ENCODE assay signal across 28 mouse cellular contexts in the genomic region with DNA sequence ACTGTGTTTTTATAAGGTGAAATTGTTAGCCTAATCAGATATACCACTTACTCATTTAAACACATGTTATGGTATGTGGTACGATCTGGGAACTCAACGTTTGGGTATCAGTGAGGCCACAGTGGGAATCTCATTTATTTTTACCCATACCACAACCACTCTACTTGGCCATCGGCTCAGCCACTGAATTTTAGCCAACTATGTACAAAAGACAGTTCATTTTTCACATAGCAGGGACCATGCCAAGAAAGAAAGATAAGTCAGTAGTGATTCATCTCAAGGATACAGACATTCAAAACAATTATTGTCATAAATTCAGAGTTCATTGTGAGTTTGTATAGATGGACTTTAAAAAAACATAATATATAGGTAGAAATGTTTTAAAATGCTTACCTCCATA.
A peak's percentile ranks its signal among the peaks of the same experiment; 100 is the strongest.
DNase-seq lines count a peak whose midpoint lies in the region; ATAC-seq lines count a peak whose summit lies in the region.
"Had no signal": no experiment of that assay in that cellular context is flagged by ENCODE, and none has a peak within 500 bp of the region (broad histone marks: within the 10 kb centered on the region; RNA-seq: fewer than 3 reads in every experiment).

No protein-coding gene starts in this region.

- H3K36me3 ChIP-seq in forebrain, embryonic 14.5 days (ENCODE audit: control insufficient read depth, insufficient read depth, low read length), result no peaks in the 10 kb centered on the region
- H3K36me3 ChIP-seq: embryonic facial prominence, embryonic 15.5 days; liver, embryonic 12.5 days had no signal

- H3K27ac ChIP-seq in forebrain, embryonic 14.5 days (ENCODE audit: low read depth, low read length), result no peak overlapping the region
- H3K27ac ChIP-seq: embryonic facial prominence, embryonic 15.5 days; forebrain, embryonic 13.5 days; hindbrain, embryonic 14.5 days; liver, embryonic 12.5 days had no signal

- 91% methylated on average over 3 of the region's 3 CpGs for WGBS in forebrain, embryonic 14.5 days

- no peak for ATAC-seq in forebrain, embryonic 14.5 days
- ATAC-seq: activated CD4-positive, CD25-positive, alpha-beta regulatory T cell, adult 4 months; CD4-positive, CD25-positive, alpha-beta regulatory T cell, adult 4 months; forebrain, embryonic 13.5 days; intestine, postnatal 0 days; liver, embryonic 12.5 days; liver, postnatal 0 days; midbrain, embryonic 16.5 days had no signal

- H3K9ac ChIP-seq in forebrain, embryonic 14.5 days (ENCODE audit: low read length), result no peak overlapping the region
- H3K9ac ChIP-seq: embryonic facial prominence, embryonic 15.5 days; forebrain, embryonic 13.5 days; hindbrain, embryonic 14.5 days; liver, embryonic 12.5 days; liver, postnatal 0 days had no signal

- peak; percentile 41 for DNase-seq in adrenal gland, adult 2 months
- DNase-seq in adrenal gland, adult 18-20 months (ENCODE audit: low spot score in 2 of 2), result no peak
- DNase-seq in 3134 (ENCODE audit: extremely low read depth, insufficient read length, low spot score), result peak; percentile 5
- peak; percentile 19 for DNase-seq in adipocyte (ENCODE audit: low spot score)
- peak; percentile 24 to 49 for DNase-seq in adrenal gland, postnatal 36 days
- no peak for DNase-seq in thymus, postnatal 4 days
- no peak for DNase-seq in forebrain, embryonic 14.5 days (ENCODE audit: low spot score)
- DNase-seq: cerebellum, adult 18-20 months; cerebellum, postnatal 10 days; gastrocnemius, postnatal 14 days; heart, adult 11 months; heart, postnatal 36 days; kidney, adult 9 months; kidney, postnatal 10 days; layer of hippocampus, postnatal 36 days; left cerebral cortex, postnatal 4 days; liver, postnatal 0 days; lung, postnatal 10 days had no signal

- no peaks in the 10 kb centered on the region for H3K27me3 ChIP-seq in forebrain, embryonic 14.5 days (replicated peaks; ENCODE audit: control insufficient read depth, insufficient read depth, low read length)
- H3K27me3 ChIP-seq: embryonic facial prominence, embryonic 15.5 days; forebrain, embryonic 13.5 days; liver, embryonic 12.5 days had no signal

- H3K9me3 ChIP-seq in forebrain, embryonic 14.5 days (replicated peaks; ENCODE audit: control insufficient read depth, low read length), result no peaks in the 10 kb centered on the region
- H3K9me3 ChIP-seq: embryonic facial prominence, embryonic 15.5 days; forebrain, embryonic 13.5 days; liver, embryonic 12.5 days had no signal

- H3K4me3 ChIP-seq in forebrain, embryonic 14.5 days (ENCODE audit: low read depth, low read length), result no peak overlapping the region
- H3K4me3 ChIP-seq: embryonic facial prominence, embryonic 15.5 days; forebrain, embryonic 13.5 days; liver, embryonic 12.5 days had no signal

- no peaks in the 10 kb centered on the region for H3K4me1 ChIP-seq in forebrain, embryonic 14.5 days (ENCODE audit: control insufficient read depth, insufficient read depth, low read length)
- H3K4me1 ChIP-seq: embryonic facial prominence, embryonic 15.5 days; forebrain, embryonic 13.5 days; liver, embryonic 12.5 days had no signal

- H3K4me2 ChIP-seq in forebrain, embryonic 14.5 days (ENCODE audit: low read length), result no peak overlapping the region
- H3K4me2 ChIP-seq: embryonic facial prominence, embryonic 15.5 days; forebrain, embryonic 13.5 days; heart, embryonic 11.5 days; hindbrain, embryonic 14.5 days; liver, embryonic 12.5 days; midbrain, embryonic 11.5 days had no signal

Comparison
In these comparisons a context has a peak if more than half of its experiments do, and no peak if none do; other contexts are left out.
1. DNase-seq: peak in adrenal gland, adult 2 months (single experiment), 3134 (single experiment), adipocyte (single experiment) and adrenal gland, postnatal 36 days (2 of 2); none in adrenal gland, adult 18-20 months (0 of 2), thymus, postnatal 4 days (single experiment) and forebrain, embryonic 14.5 days (single experiment).